Mouse (Mus musculus): ENCODE data around the gene Npy. TPM values are rescaled to one million over a fixed set of nuclear protein-coding genes. Genes with fewer than 3 reads are reported as not detected.

Gene Npy
- 0.48 and 0.50 TPM in 2 replicates for polyA plus RNA-seq (2014; fragmentation: Nextera tagmentation; extraction: Ambion mirVana)

DNA sequence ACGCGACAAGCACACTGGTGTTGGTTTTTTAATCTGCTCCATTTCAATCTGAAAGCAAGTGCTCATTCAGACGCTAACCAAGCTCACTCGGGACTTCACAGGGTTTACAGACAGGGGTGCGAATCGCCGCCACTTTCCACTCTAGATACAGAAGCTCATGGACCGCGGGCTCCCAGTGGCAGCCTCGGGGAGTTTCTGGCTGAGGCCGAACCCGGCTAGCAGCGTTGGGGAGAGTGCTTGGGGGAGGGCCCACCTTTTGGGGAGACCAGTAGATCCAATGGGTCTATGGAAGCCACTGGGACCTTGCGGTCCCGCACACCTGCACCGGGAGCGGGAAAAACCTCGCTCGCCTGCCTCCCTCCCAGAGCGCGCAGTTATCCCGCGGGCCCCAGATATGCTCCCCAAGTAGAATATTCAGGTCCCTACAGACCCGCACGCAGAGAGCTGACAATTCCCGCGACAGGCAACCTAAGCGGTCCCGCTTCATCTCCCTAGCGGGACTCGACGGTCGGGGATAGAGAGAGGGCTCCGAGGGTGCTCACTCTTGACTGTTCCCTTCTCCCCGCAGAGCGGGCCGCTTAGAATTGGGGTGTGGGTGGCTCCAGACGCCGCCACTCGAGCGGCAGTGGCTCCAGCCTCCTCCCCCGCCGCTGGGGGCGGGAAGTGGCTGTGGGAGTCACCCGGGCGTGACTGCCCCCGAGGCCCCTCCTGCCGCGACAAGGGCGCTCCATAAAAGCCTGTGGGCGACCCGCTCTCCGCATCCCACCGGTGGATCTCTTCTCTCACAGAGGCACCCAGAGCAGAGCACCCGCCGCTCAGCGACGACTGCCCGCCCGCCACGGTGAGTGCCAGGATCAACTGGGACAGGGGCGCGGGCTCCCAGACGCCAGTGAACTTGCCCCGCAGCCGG is at the start of gene Npy:
Gene Npy, plus strand, starts transcription at position 750 of the 910 bp plus-strand sequence.
- ATAC-seq (ENCODE audit: insufficient number of reproducible peaks, low FRiP score, low TSS enrichment, low read depth) = no peak

DNA sequence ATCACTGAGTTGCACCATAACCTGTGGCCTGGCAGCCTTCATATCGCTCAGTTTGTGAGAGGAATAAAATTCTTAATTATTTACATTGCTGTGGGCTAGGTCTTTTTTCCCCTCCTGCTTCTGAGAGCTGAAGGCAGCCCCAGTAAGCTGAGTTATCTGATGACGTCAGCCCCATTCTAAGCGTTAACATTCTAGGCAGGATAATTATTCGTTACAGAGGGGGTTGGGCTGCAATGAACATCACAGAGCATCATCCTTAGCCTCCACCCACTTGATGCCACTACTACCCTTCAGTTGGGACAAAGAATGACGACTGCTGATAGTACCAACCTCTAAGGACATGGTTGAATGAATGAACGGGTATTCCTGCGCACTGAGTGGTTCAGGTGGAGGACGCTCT is 47.5 kb upstream of the Npy start:
- no peaks in the 10 kb centered on the region for H3K4me1 ChIP-seq (ENCODE audit: control insufficient read depth, insufficient read depth, low read length)
- no peak for DNase-seq (ENCODE audit: low spot score)
- 67% methylated on average over 8 of the region's 8 CpGs for WGBS
- no peak overlapping the region for H3K4me3 ChIP-seq (ENCODE audit: low read depth, low read length)
- no peak overlapping the region for H3K9ac ChIP-seq (ENCODE audit: low read length)
- no peaks in the 10 kb centered on the region for H3K36me3 ChIP-seq (ENCODE audit: control insufficient read depth, insufficient read depth, low read length)
- H3K9me3 ChIP-seq (ENCODE audit: control insufficient read depth, low read length) = no peaks in the 10 kb centered on the region
- no peaks in the 10 kb centered on the region for H3K27me3 ChIP-seq (ENCODE audit: control insufficient read depth, insufficient read depth, low read length)
- no peak overlapping the region for H3K4me2 ChIP-seq (ENCODE audit: low read depth, severe bottlenecking)
- no peak overlapping the region for H3K27ac ChIP-seq (replicated peaks; ENCODE audit: low read depth, low read length)
- ATAC-seq (ENCODE audit: insufficient number of reproducible peaks, low FRiP score, low TSS enrichment, low read depth) = no peak

More for the DNA sequence above, at the start of gene Npy:
- no peak within 1 kb of the TSS for H3K9ac ChIP-seq (ENCODE audit: low read length)
- no peak within 1 kb of the TSS for H3K27ac ChIP-seq (replicated peaks; ENCODE audit: low read depth, low read length)
- no peaks in the 10 kb centered on the region for H3K36me3 ChIP-seq (ENCODE audit: control insufficient read depth, insufficient read depth, low read length)
- H3K4me1 ChIP-seq (ENCODE audit: control insufficient read depth, insufficient read depth, low read length) = peaks cover 5% of the 10 kb centered on the region; the same call in 1 of the 2 replicates
- WGBS = under 1% methylated on average over 65 of the region's 66 CpGs
- H3K4me2 ChIP-seq (ENCODE audit: low read depth, severe bottlenecking) = peak within 1 kb of the TSS; percentile 48
- H3K4me3 ChIP-seq (ENCODE audit: low read depth, low read length) = peak within 1 kb of the TSS; percentile 18
- peaks cover 42% of the 10 kb centered on the region for H3K27me3 ChIP-seq (ENCODE audit: control insufficient read depth, insufficient read depth, low read length)
- DNase-seq (ENCODE audit: low spot score) = peak; percentile 62
- H3K9me3 ChIP-seq (ENCODE audit: control insufficient read depth, low read length) = no peaks in the 10 kb centered on the region

- H3K27me3 ChIP-seq (ENCODE audit: control insufficient read depth, insufficient read depth, low read length) = no peaks in the 10 kb centered on the region
- no peaks in the 10 kb centered on the region for H3K36me3 ChIP-seq (ENCODE audit: control insufficient read depth, insufficient read depth, low read length)
- no peak overlapping the region for H3K27ac ChIP-seq (replicated peaks; ENCODE audit: low read depth, low read length)
- WGBS = 75% methylated on average over 13 of the region's 13 CpGs
- H3K4me2 ChIP-seq (ENCODE audit: low read depth, severe bottlenecking) = no peak overlapping the region
- ATAC-seq (ENCODE audit: insufficient number of reproducible peaks, low FRiP score, low TSS enrichment, low read depth) = no peak
- no peak for DNase-seq (ENCODE audit: low spot score)
- H3K4me1 ChIP-seq (ENCODE audit: control insufficient read depth, insufficient read depth, low read length) = no peaks in the 10 kb centered on the region
- H3K9ac ChIP-seq (ENCODE audit: low read length) = no peak overlapping the region
- H3K9me3 ChIP-seq (ENCODE audit: control insufficient read depth, low read length) = no peaks in the 10 kb centered on the region
- no peak overlapping the region for H3K4me3 ChIP-seq (ENCODE audit: low read depth, low read length)
Measured at GRCm38 (mm10) chr6:49778109-49778508, 44.4 kb upstream of the Npy start.

- DNase-seq (ENCODE audit: low spot score) (no peak), ATAC-seq (ENCODE audit: insufficient number of reproducible peaks, low FRiP score, low TSS enrichment, low read depth) (no peak)
- Histone ChIP-seq H3K9me3 (ENCODE audit: control insufficient read depth, low read length) (no peaks in the 10 kb centered on the region), H3K27me3 (ENCODE audit: control insufficient read depth, insufficient read depth, low read length) (no peaks in the 10 kb centered on the region), H3K4me2 (ENCODE audit: low read depth, severe bottlenecking) (no peak overlapping the region), H3K9ac (ENCODE audit: low read length) (no peak overlapping the region), H3K36me3 (ENCODE audit: control insufficient read depth, insufficient read depth, low read length) (no peaks in the 10 kb centered on the region), H3K4me3 (ENCODE audit: low read depth, low read length) (no peak overlapping the region), H3K4me1 (ENCODE audit: control insufficient read depth, insufficient read depth, low read length) (no peaks in the 10 kb centered on the region), H3K27ac (replicated peaks; ENCODE audit: low read depth, low read length) (no peak overlapping the region)
- WGBS = 94% methylated on average over 9 of the region's 9 CpGs
Measured at GRCm38 (mm10) chr6:49778729-49779128, 43.8 kb upstream of the Npy start.

GRCm38 (mm10) chr6:49779606-49780005 is 42.9 kb upstream of the Npy start:
- Histone ChIP-seq H3K4me1 (ENCODE audit: control insufficient read depth, insufficient read depth, low read length) (no peaks in the 10 kb centered on the region), H3K36me3 (ENCODE audit: control insufficient read depth, insufficient read depth, low read length) (no peaks in the 10 kb centered on the region), H3K27me3 (ENCODE audit: control insufficient read depth, insufficient read depth, low read length) (no peaks in the 10 kb centered on the region), H3K9ac (ENCODE audit: low read length) (no peak overlapping the region), H3K9me3 (ENCODE audit: control insufficient read depth, low read length) (no peaks in the 10 kb centered on the region), H3K27ac (replicated peaks; ENCODE audit: low read depth, low read length) (no peak overlapping the region), H3K4me3 (ENCODE audit: low read depth, low read length) (no peak overlapping the region), H3K4me2 (ENCODE audit: low read depth, severe bottlenecking) (no peak overlapping the region)
- DNase-seq (ENCODE audit: low spot score) = no peak
- 46% methylated on average over 7 of the region's 7 CpGs for WGBS
- no peak for ATAC-seq (ENCODE audit: insufficient number of reproducible peaks, low FRiP score, low TSS enrichment, low read depth)

DNA sequence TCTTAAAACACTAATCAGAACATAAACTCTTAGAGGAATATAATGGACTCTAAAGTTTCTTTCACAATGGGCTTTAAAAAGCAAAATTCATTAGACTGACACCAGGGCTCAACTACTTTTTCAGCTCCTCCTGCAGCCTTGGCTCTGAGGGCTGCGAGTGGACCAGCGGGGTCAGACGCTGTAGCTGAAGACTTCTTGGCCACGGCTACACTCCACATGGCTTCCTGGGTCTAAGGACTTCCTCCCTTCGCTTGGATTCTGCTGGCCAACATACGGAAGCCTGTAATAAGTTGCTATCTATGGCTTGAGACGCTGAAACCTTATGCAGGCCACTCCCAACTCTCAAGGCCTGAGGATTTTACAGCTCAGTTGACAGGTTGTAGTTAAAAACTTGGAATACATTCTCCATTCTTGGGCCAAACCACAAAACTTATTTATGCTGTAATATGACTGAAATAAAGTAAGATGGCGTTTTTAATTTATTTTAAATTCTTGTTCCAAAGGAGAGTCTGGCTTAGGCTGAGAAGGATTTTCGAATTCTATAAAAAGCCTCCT is 41.6 kb upstream of the Npy start:
- Histone ChIP-seq H3K4me3 (ENCODE audit: low read depth, low read length) (no peak overlapping the region), H3K4me1 (ENCODE audit: control insufficient read depth, insufficient read depth, low read length) (no peaks in the 10 kb centered on the region), H3K36me3 (ENCODE audit: control insufficient read depth, insufficient read depth, low read length) (no peaks in the 10 kb centered on the region), H3K27me3 (ENCODE audit: control insufficient read depth, insufficient read depth, low read length) (no peaks in the 10 kb centered on the region), H3K4me2 (ENCODE audit: low read depth, severe bottlenecking) (no peak overlapping the region), H3K9ac (ENCODE audit: low read length) (no peak overlapping the region), H3K27ac (replicated peaks; ENCODE audit: low read depth, low read length) (no peak overlapping the region), H3K9me3 (ENCODE audit: control insufficient read depth, low read length) (no peaks in the 10 kb centered on the region)
- 91% methylated on average over 9 of the region's 9 CpGs for WGBS
- DNase-seq (ENCODE audit: low spot score) = no peak
- ATAC-seq (ENCODE audit: insufficient number of reproducible peaks, low FRiP score, low TSS enrichment, low read depth) = no peak

GRCm38 (mm10) chr6:49781852-49782251 is 40.7 kb upstream of the Npy start:
- Histone ChIP-seq H3K9me3 (ENCODE audit: control insufficient read depth, low read length) (no peaks in the 10 kb centered on the region), H3K4me3 (ENCODE audit: low read depth, low read length) (no peak overlapping the region), H3K4me1 (ENCODE audit: control insufficient read depth, insufficient read depth, low read length) (no peaks in the 10 kb centered on the region), H3K27ac (replicated peaks; ENCODE audit: low read depth, low read length) (no peak overlapping the region), H3K36me3 (ENCODE audit: control insufficient read depth, insufficient read depth, low read length) (no peaks in the 10 kb centered on the region), H3K9ac (ENCODE audit: low read length) (no peak overlapping the region), H3K4me2 (ENCODE audit: low read depth, severe bottlenecking) (no peak overlapping the region), H3K27me3 (ENCODE audit: control insufficient read depth, insufficient read depth, low read length) (no peaks in the 10 kb centered on the region)
- DNase-seq (ENCODE audit: low spot score) (no peak), ATAC-seq (ENCODE audit: insufficient number of reproducible peaks, low FRiP score, low TSS enrichment, low read depth) (no peak)
- 77% methylated on average over 5 of the region's 5 CpGs for WGBS

DNA sequence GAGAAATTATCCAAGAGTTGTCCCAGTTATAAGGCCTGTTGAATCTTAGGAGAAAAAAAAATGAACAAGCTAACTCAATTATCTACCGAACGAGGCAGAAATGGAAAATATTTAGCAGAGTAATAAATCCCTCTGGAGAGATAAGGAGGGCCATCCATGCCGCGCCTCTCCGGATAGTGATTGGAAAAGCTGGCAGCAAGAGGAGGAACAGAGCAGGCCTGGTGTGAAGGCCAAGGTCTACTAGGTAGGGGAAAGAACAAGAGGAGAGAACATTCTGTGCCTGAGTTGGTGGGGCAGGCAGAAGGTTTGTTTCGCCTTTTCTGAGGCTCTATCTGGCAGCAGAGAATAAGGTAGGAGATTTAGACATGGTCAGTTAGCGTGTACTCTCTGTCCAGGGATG is 39.8 kb upstream of the Npy start:
- Histone ChIP-seq H3K4me3 (ENCODE audit: low read depth, low read length) (no peak overlapping the region), H3K36me3 (ENCODE audit: control insufficient read depth, insufficient read depth, low read length) (no peaks in the 10 kb centered on the region), H3K27me3 (ENCODE audit: control insufficient read depth, insufficient read depth, low read length) (no peaks in the 10 kb centered on the region), H3K4me2 (ENCODE audit: low read depth, severe bottlenecking) (no peak overlapping the region), H3K9me3 (ENCODE audit: control insufficient read depth, low read length) (no peaks in the 10 kb centered on the region), H3K4me1 (ENCODE audit: control insufficient read depth, insufficient read depth, low read length) (no peaks in the 10 kb centered on the region), H3K27ac (replicated peaks; ENCODE audit: low read depth, low read length) (no peak overlapping the region), H3K9ac (ENCODE audit: low read length) (no peak overlapping the region)
- DNase-seq (ENCODE audit: low spot score) (no peak), ATAC-seq (ENCODE audit: insufficient number of reproducible peaks, low FRiP score, low TSS enrichment, low read depth) (no peak)
- WGBS = 88% methylated on average over 7 of the region's 7 CpGs
